Mouse (Mus musculus): ENCODE data around the gene Rbms3.

- no peak for TF ChIP-seq POLR2A (IDR thresholded peaks at IDR 0.05; ENCODE audit: extremely low read depth, insufficient read depth, low read length)
- TF ChIP-seq CTCF (IDR thresholded peaks at IDR 0.05; ENCODE audit: extremely low read depth, insufficient read depth, low read length) = no peak
Observed at GRCm38 (mm10) chr9:116833677-116834076, 796.0 kb downstream of the Rbms3 start.

Measured in cortical plate, adult 2 months (tissue).